Mouse (Mus musculus): ENCODE data around the gene Cks1b.
A peak's percentile ranks its signal among the peaks of the same experiment; 100 is the strongest.
"Not testable (repeated sequence)": the region's sequence is repeated elsewhere in the genome, so short reads cannot be mapped to it uniquely, and the experiment has no call there.

Gene Cks1b

GRCm38 (mm10) chr3:89418170-89418860, at the start of gene Cks1b, which contains the start of gene Shc1:
Cks1b (minus strand) TSS chr3:89418383.
Shc1 (plus strand) TSS chr3:89418443.
- peak; percentile 96 to 97 for DNase-seq (ENCODE audit: low spot score in 2 of 2)

- peak; percentile 89 to 91 for DNase-seq (ENCODE audit: low spot score in 2 of 2)
Measured at GRCm38 (mm10) chr3:89458965-89459807, 41.0 kb upstream of the Cks1b start.

- DNase-seq (ENCODE audit: low spot score in 2 of 2): no peak
Measured at GRCm38 (mm10) chr3:89458372-89458964, 40.3 kb upstream of the Cks1b start.

DNA sequence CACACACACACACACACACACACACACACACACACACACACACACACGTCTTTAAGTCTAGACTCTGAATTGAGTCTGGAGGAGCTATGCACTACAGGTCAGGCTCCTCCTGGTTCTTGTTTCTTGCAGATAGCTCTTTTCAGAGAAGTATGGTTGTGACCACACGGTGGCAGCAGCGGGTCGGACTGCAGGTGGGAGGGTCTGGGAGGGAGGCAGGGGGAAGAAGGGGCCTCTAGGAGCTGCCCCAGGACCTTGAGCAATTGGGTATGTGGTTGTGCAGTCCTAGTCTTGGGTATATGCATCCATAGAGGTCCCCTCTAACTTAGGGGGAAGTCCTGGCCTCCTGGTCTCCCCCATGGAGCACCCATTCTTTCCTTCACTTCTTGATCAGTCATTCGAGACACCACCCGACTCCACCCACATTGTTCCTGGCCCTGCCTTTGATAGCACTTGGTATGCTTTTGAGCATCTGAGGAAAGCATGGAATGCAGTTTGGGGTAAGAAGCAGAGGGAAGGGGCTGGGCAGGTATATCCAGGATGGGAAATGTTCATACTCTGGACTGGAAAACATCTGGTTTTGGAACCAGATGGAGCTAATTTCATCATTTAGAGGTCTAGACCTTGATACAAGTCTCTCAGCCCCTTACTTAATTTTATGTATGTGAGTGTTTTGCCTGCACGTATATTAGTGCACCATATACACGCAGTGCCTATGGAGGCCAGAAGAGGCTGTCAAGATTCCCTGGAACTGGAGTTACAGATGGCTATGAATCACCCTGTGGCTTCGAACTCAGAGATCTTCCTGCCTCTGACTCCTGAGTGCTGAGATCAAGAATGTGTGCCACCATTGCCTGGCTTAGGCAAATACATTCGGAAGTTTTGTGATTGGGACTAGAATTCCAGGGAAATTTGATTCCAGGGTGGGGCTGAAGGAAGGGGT, 38.8 kb upstream of the Cks1b start:
- DNase-seq (ENCODE audit: low spot score in 2 of 2): peak; percentile 67 to 75

DNA sequence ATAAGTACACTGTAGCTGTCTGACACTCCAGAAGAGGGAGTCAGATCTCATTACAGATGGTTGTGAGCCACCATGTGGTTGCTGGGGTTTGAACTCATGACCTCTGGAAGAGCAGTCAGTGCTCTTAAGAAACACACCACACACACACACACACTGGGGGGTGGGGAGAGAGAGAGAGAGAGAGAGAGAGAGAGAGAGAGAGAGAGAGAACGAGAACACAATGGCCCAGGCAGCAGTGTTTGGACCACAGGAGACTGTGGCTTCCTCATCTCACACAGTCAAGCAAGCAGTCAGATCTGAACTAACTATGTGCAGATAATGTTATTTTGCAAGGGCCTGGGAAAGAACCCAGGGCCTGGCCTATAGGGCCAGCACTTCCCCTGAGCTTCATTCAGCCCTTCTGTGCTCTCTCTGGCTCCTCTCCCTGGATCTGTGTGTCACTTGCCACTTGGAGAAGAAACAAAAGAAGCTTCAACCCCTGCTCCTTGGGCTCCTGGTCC, 37.7 kb upstream of the Cks1b start:
- DNase-seq (ENCODE audit: low spot score in 2 of 2): no peak

GRCm38 (mm10) chr3:89454401-89455177, 36.4 kb upstream of the Cks1b start, which contains the start of gene Pmvk:
Pmvk (plus strand) TSS chr3:89454541.
- no peak for DNase-seq (ENCODE audit: low spot score in 2 of 2)

DNA sequence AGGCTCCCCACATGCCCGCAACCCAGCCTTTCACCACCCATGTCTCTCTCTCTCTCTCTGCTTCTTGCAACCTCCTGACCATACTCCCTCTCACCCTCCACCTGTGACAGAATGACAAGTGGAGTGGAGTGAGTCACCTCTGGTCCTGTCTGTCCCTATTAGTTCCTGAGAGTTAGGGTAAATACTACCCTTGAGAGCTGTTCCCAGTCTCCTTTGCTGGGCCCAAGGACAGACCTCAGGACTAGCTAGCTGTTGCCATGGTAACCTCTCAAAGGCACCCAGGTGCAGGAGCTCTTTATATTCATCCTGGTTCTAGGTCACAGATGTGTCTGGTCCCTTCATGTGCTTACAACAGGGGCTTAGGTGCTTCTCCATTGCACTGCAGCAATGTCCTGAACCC, 33.7 kb upstream of the Cks1b start:
- DNase-seq (ENCODE audit: low spot score in 2 of 2): no peak

DNA sequence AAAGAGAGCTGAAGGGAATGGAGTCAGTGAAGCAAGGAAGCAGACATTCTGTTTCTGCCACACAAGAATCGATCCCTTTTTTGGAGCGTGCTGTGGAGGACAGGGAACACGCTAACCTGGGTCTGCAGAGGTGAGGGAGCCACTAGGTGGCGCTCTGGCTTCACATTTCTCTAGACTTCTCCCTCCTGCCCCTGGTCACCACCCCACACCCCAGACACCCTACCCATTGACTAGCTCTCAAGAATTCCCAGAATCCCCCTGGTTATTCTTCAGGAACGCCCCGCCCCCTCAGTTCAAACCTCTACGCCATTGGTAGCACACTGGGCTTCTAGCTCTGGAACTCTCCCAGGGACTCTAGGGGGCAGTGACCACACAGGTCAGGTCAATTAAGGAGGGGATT, 31.4 kb upstream of the Cks1b start:
- DNase-seq (ENCODE audit: low spot score in 2 of 2): peak; percentile 59 to 68

DNA sequence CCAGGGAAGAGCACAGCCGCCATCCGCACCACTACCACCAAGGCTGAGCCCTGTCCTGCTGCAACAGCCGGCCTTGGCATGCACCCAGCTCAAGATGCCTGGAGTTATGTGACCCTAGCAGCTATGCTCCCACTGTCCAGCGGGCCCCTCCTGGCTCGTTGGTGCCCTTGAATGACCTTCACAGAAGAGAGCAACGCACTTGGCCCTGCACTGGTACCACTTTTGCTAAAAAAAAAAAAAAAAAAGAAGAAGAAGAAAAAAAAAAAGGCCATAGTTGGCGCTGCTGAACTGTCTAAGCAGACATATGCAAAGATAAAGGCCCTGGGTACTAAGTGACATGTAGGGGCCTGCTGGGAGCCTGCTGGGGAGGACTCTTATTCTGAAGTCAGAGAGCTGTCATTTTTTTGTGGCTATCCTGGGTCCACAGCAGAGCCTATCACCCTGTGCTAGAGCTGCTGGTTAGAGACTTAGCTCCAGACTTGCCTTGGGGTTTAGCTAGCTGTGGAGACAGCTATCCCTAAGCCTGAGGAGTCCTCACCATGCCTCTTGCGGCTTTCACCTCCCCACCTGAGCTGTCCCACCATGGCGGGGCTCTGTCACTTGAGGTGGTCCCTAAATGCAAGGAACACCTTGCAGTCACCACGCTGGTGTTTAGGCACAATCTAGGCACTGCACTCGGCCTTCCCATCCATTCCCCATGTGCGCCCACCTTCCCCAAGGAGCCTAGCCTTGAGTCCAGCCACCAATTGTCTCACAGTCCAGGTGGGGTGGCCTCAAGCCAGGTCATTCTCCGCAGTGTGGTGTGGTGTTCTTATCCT, 30.7 kb upstream of the Cks1b start:
- DNase-seq (ENCODE audit: low spot score in 2 of 2): peak; percentile 37 to 38

- no peak for DNase-seq (ENCODE audit: low spot score in 2 of 2)
Measured at GRCm38 (mm10) chr3:89440691-89441090, 22.5 kb upstream of the Cks1b start.

DNA sequence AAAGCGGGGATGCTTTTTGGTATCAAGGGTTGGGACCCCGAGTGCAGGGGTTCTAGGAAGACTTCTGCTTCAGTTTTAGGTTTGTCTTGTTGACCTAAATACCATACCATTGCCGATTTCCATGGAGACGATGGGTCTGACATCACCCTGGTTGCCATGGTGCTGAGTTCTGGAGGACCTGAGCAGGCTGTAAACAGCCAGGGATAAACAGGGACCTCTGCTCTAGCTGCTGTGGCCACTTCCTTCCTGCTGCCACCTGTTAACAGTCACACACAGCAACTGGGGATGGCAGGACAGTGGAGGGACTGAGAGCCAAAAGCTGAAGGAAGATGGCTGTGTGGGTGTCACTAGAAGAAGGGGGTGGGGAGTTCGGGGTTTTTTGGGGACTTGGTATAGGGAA, 19.1 kb upstream of the Cks1b start:
- peak; percentile 55 to 60 for DNase-seq (ENCODE audit: low spot score in 2 of 2)

DNA sequence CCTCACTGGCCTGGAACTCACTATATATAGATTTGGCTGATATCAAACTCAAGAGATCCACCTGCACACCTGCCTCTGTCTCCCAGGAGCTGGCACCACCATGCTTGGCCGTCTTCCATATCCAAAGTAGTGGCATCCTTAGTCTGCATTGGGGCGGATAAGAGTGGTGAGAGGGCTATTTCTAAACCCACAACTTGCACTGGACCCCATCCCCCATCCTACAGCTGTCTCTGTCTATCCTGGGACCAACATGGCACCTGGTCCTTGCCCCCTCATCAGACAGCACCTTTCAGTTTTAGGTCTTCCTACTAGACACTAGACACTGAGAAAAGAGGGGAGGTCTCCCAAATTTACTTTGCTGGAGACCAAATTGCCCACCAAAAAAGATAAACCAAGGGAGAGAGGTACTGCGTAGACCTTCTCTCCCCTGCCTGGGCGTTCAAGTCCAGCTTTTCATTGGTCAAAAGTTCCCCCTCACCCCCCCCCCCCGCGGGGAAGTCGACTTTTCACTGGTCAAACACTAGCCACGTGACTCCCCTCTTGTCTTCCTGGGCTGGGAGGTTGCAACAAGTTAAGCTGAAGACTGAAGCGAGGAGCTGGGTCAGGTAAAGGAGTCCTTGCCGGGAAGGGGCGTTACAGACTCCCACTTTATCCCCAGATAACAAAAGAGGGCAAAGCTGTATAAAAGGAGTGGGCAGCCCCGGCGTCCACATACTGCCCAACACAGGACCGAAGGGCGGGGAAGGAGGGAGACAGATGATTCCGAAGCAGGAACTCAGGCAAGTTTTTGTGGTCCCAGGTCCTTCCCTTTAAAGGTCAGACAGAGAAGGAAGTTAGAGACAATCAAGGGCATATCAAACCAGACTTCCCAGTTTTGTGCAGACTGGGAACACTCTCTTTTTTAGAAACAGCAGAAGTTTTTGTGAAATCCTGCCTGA, 18.3 kb upstream of the Cks1b start, which contains the start of gene Pbxip1:
TSS of gene Pbxip1 (plus strand) at position 531 of the 938 bp plus-strand sequence.
- DNase-seq (ENCODE audit: low spot score in 2 of 2): peak; percentile 77 to 79

DNA sequence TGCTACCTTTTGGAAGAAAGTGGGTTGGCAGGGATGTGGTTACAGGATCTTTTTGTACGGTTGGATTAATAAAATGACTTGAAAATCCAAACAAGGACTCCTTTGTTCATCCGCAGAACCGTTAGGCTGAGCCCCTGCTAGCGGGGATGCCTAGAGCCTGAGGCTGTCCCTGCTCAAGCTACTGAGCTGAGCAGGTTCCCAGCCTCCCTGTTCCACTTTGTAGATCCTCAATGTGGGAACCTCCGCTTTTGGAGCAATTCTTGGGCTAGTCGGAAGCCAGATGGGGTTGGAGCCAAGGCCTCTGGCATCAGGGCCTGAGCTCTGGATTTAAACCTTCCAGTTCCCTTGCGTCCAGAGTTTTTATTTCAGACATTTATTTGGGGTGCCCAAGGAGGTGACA, 16.9 kb upstream of the Cks1b start:
- DNase-seq (ENCODE audit: low spot score in 2 of 2): no peak

- no peak for DNase-seq (ENCODE audit: low spot score in 2 of 2)
Measured at GRCm38 (mm10) chr3:89434532-89434931, 16.3 kb upstream of the Cks1b start.

DNA sequence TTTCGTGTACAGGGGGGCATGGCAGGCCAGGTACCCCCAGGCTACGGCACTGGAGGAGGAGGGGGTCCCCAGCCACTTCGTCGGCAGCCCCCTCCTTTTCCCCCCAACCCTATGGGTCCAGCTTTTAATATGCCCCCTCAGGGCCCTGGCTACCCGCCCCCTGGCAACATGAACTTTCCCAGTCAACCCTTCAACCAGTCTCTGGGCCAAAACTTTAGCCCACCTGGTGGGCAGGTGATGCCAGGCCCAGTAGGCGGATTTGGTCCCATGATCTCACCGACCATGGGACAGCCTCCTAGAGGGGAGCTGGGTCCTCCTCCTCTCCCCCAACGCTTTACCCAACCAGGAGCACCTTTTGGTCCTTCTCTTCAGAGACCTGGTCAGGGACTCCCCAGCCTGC, 14.4 kb upstream of the Cks1b start:
- DNase-seq (ENCODE audit: low spot score in 2 of 2): no peak

DNA sequence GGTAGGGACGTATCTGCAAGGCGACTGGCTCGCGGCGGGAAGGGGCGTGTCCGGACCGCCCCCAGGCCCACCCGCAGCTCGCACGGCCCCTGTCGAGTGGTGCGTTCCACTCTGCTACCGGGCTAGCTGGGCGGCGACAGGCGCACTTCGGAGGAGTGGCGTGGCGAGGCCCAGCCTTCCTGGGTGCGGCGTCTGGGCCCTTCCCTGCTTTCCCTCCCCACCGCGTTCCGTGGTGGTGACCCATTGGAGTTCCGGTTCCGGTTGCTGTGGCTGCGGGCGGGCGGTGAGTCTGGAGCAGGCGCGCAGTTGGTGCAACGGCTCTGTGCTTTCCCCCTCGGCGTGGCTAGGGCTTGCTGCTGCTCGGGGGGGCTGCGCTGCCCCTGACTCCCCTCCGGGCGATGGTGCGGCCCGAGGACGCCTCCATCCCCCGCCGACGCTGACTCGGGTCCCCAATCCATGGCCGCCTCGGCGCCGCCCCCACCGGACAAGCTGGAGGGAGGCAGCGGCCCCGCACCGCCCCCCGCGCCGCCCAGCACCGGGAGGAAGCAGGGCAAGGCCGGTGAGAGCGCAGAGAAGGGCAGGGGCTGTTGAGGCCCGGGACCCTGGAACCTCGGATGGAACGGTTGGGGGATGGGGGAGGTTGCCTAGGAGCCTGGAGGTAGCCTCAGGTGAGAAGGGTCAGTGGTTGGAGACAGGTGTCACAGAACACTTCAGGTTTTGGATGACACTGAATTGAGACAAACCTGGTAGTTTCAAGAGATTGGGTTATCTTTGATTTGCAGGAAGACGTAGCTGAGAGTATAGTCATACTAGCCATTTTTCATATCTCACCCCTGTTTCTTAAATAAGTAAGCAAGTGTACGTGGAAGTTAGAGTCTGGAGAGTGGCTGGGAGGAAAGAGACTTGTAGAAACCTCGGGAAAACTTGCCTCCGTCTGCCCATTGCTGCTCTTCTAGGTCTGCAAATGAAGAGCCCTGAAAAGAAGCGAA, 12.3 kb upstream of the Cks1b start, which contains the start of gene Pygo2:
TSS of gene Pygo2 (plus strand) at position 44 of the 989 bp plus-strand sequence.
- peak; percentile 94 to 95 for DNase-seq (ENCODE audit: low spot score in 2 of 2)

DNA sequence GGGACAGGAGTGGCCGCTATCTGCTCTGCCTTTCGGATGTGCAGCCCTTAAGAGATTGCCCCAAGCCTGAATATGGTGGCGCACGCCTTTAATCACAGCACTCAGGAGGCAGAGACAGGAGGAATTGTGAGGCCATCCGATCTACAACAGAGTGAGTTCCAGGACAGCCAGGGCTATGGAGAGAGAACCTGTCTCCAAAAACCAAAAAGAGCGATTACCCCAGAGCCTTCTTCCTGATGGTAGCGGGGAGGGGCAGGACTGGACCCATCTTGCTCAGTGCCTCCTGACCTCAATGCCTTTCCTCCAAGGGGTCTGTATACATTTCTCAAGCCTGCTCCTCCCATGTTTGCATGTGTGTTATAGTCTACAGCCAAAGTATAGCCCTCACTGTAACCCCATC, 10.8 kb upstream of the Cks1b start:
- not testable (repeated sequence) for DNase-seq (ENCODE audit: low spot score in 2 of 2)

All from spleen, postnatal 36 days (tissue).